Mouse (Mus musculus): Measurements from ENCODE around the gene Mlxip. TPM values are rescaled to one million over a fixed set of nuclear protein-coding genes. Genes with fewer than 3 reads are reported as not detected.

The Mlxip gene
- polyA plus RNA-seq, 1 experiment from 2014 or later, result 20.7 TPM

- ATAC-seq (ENCODE audit: low FRiP score), result no peak
- Histone ChIP-seq H3K27ac (no peak overlapping the region), H3K4me1 (peaks cover 6% of the 10 kb centered on the region), H3K36me3 (peaks cover 24% of the 10 kb centered on the region), H3K4me3 (no peak overlapping the region), H3K9ac (no peak overlapping the region), H3K9me3 (replicated peaks) (no peaks in the 10 kb centered on the region), H3K27me3 (no peaks in the 10 kb centered on the region), H3K4me2 (replicated peaks) (no peak overlapping the region)
- 83% methylated on average over 4 of the region's 4 CpGs for WGBS
Observed at GRCm38 (mm10) chr5:123439941-123440340, 45.3 kb downstream of the Mlxip start.

- H3K4me2 ChIP-seq (replicated peaks), result no peak overlapping the region
- H3K4me1 ChIP-seq, result peaks cover 5% of the 10 kb centered on the region
- H3K9me3 ChIP-seq (replicated peaks), result no peaks in the 10 kb centered on the region
- H3K4me3 ChIP-seq, result no peak overlapping the region
- ATAC-seq (ENCODE audit: low FRiP score), result no peak
- H3K36me3 ChIP-seq, result peaks cover 31% of the 10 kb centered on the region
- H3K9ac ChIP-seq, result no peak overlapping the region
- WGBS, result 69% methylated on average over 4 of the region's 4 CpGs
- H3K27me3 ChIP-seq, result no peaks in the 10 kb centered on the region
- no peak overlapping the region for H3K27ac ChIP-seq
Observed at GRCm38 (mm10) chr5:123440664-123441063, 46.1 kb downstream of the Mlxip start.

GRCm38 (mm10) chr5:123442283-123442682 lies 47.7 kb downstream of the Mlxip start:
- H3K27ac ChIP-seq, result no peak overlapping the region
- no peak overlapping the region for H3K4me3 ChIP-seq
- no peak overlapping the region for H3K9ac ChIP-seq
- no peaks in the 10 kb centered on the region for H3K9me3 ChIP-seq (replicated peaks)
- no peaks in the 10 kb centered on the region for H3K4me1 ChIP-seq
- 99% methylated on average over 3 of the region's 3 CpGs for WGBS
- no peaks in the 10 kb centered on the region for H3K27me3 ChIP-seq
- no peak for ATAC-seq (ENCODE audit: low FRiP score)
- H3K4me2 ChIP-seq (replicated peaks), result no peak overlapping the region
- peaks cover 42% of the 10 kb centered on the region for H3K36me3 ChIP-seq

- Histone ChIP-seq H3K27me3 (no peaks in the 10 kb centered on the region), H3K4me1 (no peaks in the 10 kb centered on the region), H3K36me3 (peaks cover 57% of the 10 kb centered on the region), H3K4me3 (no peak overlapping the region), H3K27ac (no peak overlapping the region), H3K9ac (no peak overlapping the region), H3K4me2 (replicated peaks) (no peak overlapping the region), H3K9me3 (replicated peaks) (no peaks in the 10 kb centered on the region)
- ATAC-seq (ENCODE audit: low FRiP score), result no peak
- WGBS, result 50% methylated on average over 4 of the region's 4 CpGs
Observed at GRCm38 (mm10) chr5:123444069-123444468, 49.5 kb downstream of the Mlxip start.

- no peak for ATAC-seq (ENCODE audit: low FRiP score)
- no peak overlapping the region for H3K4me2 ChIP-seq (replicated peaks)
- H3K4me1 ChIP-seq, result no peaks in the 10 kb centered on the region
- no peak overlapping the region for H3K4me3 ChIP-seq
- H3K27ac ChIP-seq, result no peak overlapping the region
- WGBS, result 92% methylated on average over 5 of the region's 5 CpGs
- H3K9me3 ChIP-seq (replicated peaks), result no peaks in the 10 kb centered on the region
- peaks cover 66% of the 10 kb centered on the region for H3K36me3 ChIP-seq
- H3K9ac ChIP-seq, result no peak overlapping the region
- no peaks in the 10 kb centered on the region for H3K27me3 ChIP-seq
Observed at GRCm38 (mm10) chr5:123444849-123445334, 50.3 kb downstream of the Mlxip start.

- Histone ChIP-seq H3K27ac (no peak overlapping the region), H3K4me1 (no peaks in the 10 kb centered on the region), H3K9me3 (replicated peaks) (no peaks in the 10 kb centered on the region), H3K9ac (no peak overlapping the region), H3K4me2 (replicated peaks) (no peak overlapping the region), H3K27me3 (no peaks in the 10 kb centered on the region), H3K4me3 (no peak overlapping the region), H3K36me3 (peaks cover 94% of the 10 kb centered on the region)
- WGBS, result 90% methylated on average over 7 of the region's 7 CpGs
- ATAC-seq (ENCODE audit: low FRiP score), result no peak
Observed at GRCm38 (mm10) chr5:123451886-123452285, 57.3 kb downstream of the Mlxip start.

GRCm38 (mm10) chr5:123461420-123461819 lies 66.8 kb downstream of the Mlxip start:
- H3K27ac ChIP-seq, result no peak overlapping the region
- no peak overlapping the region for H3K9ac ChIP-seq
- no peak for ATAC-seq (ENCODE audit: low FRiP score)
- H3K4me2 ChIP-seq (replicated peaks), result no peak overlapping the region
- peaks cover 8% of the 10 kb centered on the region; the same call in 1 of the 2 replicates for H3K36me3 ChIP-seq
- H3K9me3 ChIP-seq (replicated peaks), result no peaks in the 10 kb centered on the region
- WGBS, result 58% methylated on average over 5 of the region's 5 CpGs
- no peak overlapping the region for H3K4me3 ChIP-seq
- H3K27me3 ChIP-seq, result no peaks in the 10 kb centered on the region
- H3K4me1 ChIP-seq, result no peaks in the 10 kb centered on the region

GRCm38 (mm10) chr5:123464638-123465037 lies 70.0 kb downstream of the Mlxip start:
- Histone ChIP-seq H3K4me3 (no peak overlapping the region), H3K9ac (no peak overlapping the region), H3K4me1 (no peaks in the 10 kb centered on the region), H3K4me2 (replicated peaks) (no peak overlapping the region), H3K27ac (no peak overlapping the region), H3K27me3 (no peaks in the 10 kb centered on the region), H3K9me3 (replicated peaks) (no peaks in the 10 kb centered on the region), H3K36me3 (no peaks in the 10 kb centered on the region)
- WGBS, result 85% methylated on average over 1 of the region's 1 CpGs
- ATAC-seq (ENCODE audit: low FRiP score), result no peak

GRCm38 (mm10) chr5:123470784-123471400 lies 76.3 kb downstream of the Mlxip start:
- H3K9me3 ChIP-seq (replicated peaks), result no peaks in the 10 kb centered on the region
- no peak overlapping the region; the same call in 1 of the 2 replicates for H3K27ac ChIP-seq
- no peaks in the 10 kb centered on the region for H3K27me3 ChIP-seq
- WGBS, result 57% methylated on average over 10 of the region's 10 CpGs
- no peaks in the 10 kb centered on the region for H3K4me1 ChIP-seq
- no peak overlapping the region for H3K9ac ChIP-seq
- H3K36me3 ChIP-seq, result no peaks in the 10 kb centered on the region
- peak overlapping the region; percentile 29; the same call in 1 of the 2 replicates for H3K4me2 ChIP-seq (replicated peaks)
- no peak for ATAC-seq (ENCODE audit: low FRiP score)
- no peak overlapping the region for H3K4me3 ChIP-seq

- Histone ChIP-seq H3K4me2 (replicated peaks) (no peak overlapping the region), H3K36me3 (no peaks in the 10 kb centered on the region)
Observed at GRCm38 (mm10) chr5:123473817-123474216, 79.2 kb downstream of the Mlxip start.

GRCm38 (mm10) chr5:123487659-123488395 lies 93.2 kb downstream of the Mlxip start:
- H3K4me3 ChIP-seq, result no peak overlapping the region
- no peak for ATAC-seq (ENCODE audit: low FRiP score)
- no peak overlapping the region for H3K4me2 ChIP-seq (replicated peaks)
- H3K36me3 ChIP-seq, result no peaks in the 10 kb centered on the region
- H3K27me3 ChIP-seq, result peaks cover 10% of the 10 kb centered on the region; the same call in 1 of the 2 replicates
- peaks cover 8% of the 10 kb centered on the region for H3K4me1 ChIP-seq
- H3K9ac ChIP-seq, result no peak overlapping the region
- H3K9me3 ChIP-seq (replicated peaks), result no peaks in the 10 kb centered on the region
- WGBS, result 83% methylated on average over 11 of the region's 11 CpGs
- H3K27ac ChIP-seq, result no peak overlapping the region

More at GRCm38 (mm10) chr5:123473817-123474216, 79.2 kb downstream of the Mlxip start:
- ATAC-seq (ENCODE audit: low FRiP score), result no peak
- H3K4me1 ChIP-seq, result no peaks in the 10 kb centered on the region
- H3K9ac ChIP-seq, result no peak overlapping the region
- H3K9me3 ChIP-seq (replicated peaks), result no peaks in the 10 kb centered on the region
- 76% methylated on average over 5 of the region's 5 CpGs for WGBS
- no peaks in the 10 kb centered on the region for H3K27me3 ChIP-seq
- H3K27ac ChIP-seq, result no peak overlapping the region
- H3K4me3 ChIP-seq, result no peak overlapping the region

- Histone ChIP-seq H3K4me3 (peak within 1 kb of the TSS; percentile 27), H3K27ac (no peak within 1 kb of the TSS), H3K4me2 (replicated peaks) (peak within 1 kb of the TSS; percentile 61), H3K27me3 (peaks cover 10% of the 10 kb centered on the region; the same call in 1 of the 2 replicates), H3K36me3 (no peaks in the 10 kb centered on the region), H3K9ac (peak within 1 kb of the TSS; percentile 46; the same call in 1 of the 2 replicates), H3K4me1 (peaks cover 8% of the 10 kb centered on the region), H3K9me3 (replicated peaks) (no peaks in the 10 kb centered on the region)
- ATAC-seq (ENCODE audit: low FRiP score), result peak; percentile 63; the same call in 1 of the 2 replicates
- 7% methylated on average over 25 of the region's 25 CpGs for WGBS
Observed at GRCm38 (mm10) chr5:123489112-123489785, 94.7 kb downstream of the Mlxip start, which contains the start of the genes Lrrc43 and Il31. Lrrc43 (plus strand) TSS chr5:123489305. Il31 (minus strand) TSS chr5:123489489.
